Mouse (Mus musculus): ENCODE data around the gene Mrpl53. TPM values are rescaled to one million over a fixed set of nuclear protein-coding genes. Genes with fewer than 3 reads are reported as not detected.

The Mrpl53 gene
- polyA plus RNA-seq, 1 experiment from 2014 or later = 166 TPM

DNA sequence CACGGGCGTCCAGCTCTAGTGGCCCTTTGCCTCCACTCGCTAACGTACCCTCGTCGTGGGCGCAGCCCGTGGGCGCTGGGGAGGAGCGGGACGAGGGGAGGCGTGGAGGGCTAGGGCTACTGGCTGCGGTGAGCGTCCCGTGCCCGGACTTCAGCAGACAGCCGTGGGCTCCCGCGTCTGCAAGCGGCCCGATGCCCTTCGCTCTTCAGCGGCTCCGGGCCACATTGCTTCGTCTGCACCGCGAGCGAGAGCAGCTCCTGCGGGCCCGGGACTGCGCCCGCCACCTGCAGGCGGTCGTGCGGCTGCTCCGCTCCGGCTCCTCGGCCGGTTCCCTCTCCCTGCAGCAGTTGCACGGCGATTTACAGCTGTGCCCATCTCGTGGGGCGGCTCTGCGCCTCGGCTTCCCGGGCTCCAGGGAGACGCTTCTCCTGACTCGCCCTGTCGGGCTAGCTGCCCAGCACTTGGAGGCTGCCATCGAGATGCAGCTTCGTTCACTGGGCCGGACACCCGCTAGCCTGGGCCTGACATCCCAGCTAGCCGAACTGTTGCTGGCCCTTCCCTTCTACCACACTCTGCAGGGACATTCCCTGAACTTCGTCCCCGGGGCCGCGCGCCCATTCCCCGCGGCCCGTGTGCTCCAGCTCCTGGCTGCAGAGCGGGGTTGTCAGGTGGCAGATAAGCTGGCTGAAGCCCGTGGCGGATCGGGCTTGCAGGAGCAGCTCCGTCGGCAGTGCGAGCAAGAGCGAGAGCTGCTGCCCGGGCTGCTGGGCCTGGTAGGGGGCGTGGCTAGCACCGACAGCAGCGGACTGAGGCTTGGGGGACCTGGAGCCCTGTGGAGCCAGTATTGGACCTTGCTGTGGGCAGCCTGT lies 6.9 kb upstream of the Mrpl53 start:
- Histone ChIP-seq H3K9ac (ENCODE audit: low read depth, low read length) (peak overlapping the region; percentile 81), H3K9me3 (replicated peaks; ENCODE audit: low read length) (no peaks in the 10 kb centered on the region), H3K36me3 (ENCODE audit: insufficient read depth, low read length) (no peaks in the 10 kb centered on the region), H3K4me3 (replicated peaks; ENCODE audit: low read depth, low read length) (peak overlapping the region; percentile 71), H3K27ac (peak overlapping the region; percentile 83), H3K4me2 (ENCODE audit: low read length) (peak overlapping the region; percentile 81), H3K27me3 (ENCODE audit: insufficient read depth, low read length) (no peaks in the 10 kb centered on the region), H3K4me1 (replicated peaks; ENCODE audit: insufficient read depth, low read length) (peaks cover 19% of the 10 kb centered on the region)
- ATAC-seq (replicated peaks; ENCODE audit: low FRiP score, low read depth) = peak; percentile 67
- peak; percentile 80 for DNase-seq (ENCODE audit: low spot score)
- TF ChIP-seq CTCF (IDR thresholded peaks at IDR 0.05; ENCODE audit: low read depth) = peak; percentile 69
- WGBS = under 1% methylated on average over 63 of the region's 74 CpGs

DNA sequence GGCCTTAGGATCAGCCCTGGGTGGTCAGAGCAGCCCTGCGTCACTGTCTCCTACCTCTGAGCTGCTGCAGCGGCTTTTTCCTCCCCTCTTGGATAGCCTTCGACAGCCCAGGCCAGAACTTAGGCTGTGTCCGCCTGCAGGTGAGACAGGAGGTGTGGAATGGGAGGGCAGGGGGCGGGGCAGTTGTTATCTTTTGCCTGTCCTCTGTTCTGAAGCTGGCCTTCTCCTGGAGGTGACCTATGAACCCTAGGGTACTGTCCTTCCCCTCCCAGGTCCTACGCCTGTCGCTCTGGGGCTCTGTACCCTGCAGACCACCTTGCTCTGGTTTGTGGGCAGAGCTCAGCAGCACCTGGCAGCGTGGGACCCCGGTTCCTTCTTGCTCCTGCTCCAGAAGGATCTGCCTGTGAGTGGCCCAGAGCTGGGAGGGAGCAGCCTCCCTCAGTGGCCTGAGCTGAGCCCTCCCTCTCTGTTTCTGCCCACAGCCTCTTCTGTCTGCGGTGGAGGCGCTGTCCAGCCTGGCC lies 5.7 kb upstream of the Mrpl53 start:
- WGBS = 58% methylated on average over 11 of the region's 11 CpGs
- DNase-seq (ENCODE audit: low spot score) (no peak), ATAC-seq (replicated peaks; ENCODE audit: low FRiP score, low read depth) (no peak)
- Histone ChIP-seq H3K27ac (no peak overlapping the region), H3K9ac (ENCODE audit: low read depth, low read length) (peak overlapping the region; percentile 81), H3K9me3 (replicated peaks; ENCODE audit: low read length) (no peaks in the 10 kb centered on the region), H3K4me1 (replicated peaks; ENCODE audit: insufficient read depth, low read length) (peaks cover 19% of the 10 kb centered on the region), H3K4me3 (replicated peaks; ENCODE audit: low read depth, low read length) (no peak overlapping the region), H3K36me3 (ENCODE audit: insufficient read depth, low read length) (no peaks in the 10 kb centered on the region), H3K4me2 (ENCODE audit: low read length) (peak overlapping the region; percentile 81; the same call in 1 of the 2 replicates), H3K27me3 (ENCODE audit: insufficient read depth, low read length) (no peaks in the 10 kb centered on the region)
- TF ChIP-seq CTCF (IDR thresholded peaks at IDR 0.05; ENCODE audit: low read depth) = no peak

GRCm38 (mm10) chr6:83104158-83104557 lies 4.7 kb upstream of the Mrpl53 start:
- ATAC-seq (replicated peaks; ENCODE audit: low FRiP score, low read depth) (no peak), DNase-seq (ENCODE audit: low spot score) (no peak)
- Histone ChIP-seq H3K27me3 (ENCODE audit: insufficient read depth, low read length) (no peaks in the 10 kb centered on the region), H3K9ac (ENCODE audit: low read depth, low read length) (no peak overlapping the region), H3K4me3 (replicated peaks; ENCODE audit: low read depth, low read length) (no peak overlapping the region), H3K27ac (no peak overlapping the region), H3K9me3 (replicated peaks; ENCODE audit: low read length) (no peaks in the 10 kb centered on the region), H3K4me2 (ENCODE audit: low read length) (no peak overlapping the region), H3K4me1 (replicated peaks; ENCODE audit: insufficient read depth, low read length) (peaks cover 19% of the 10 kb centered on the region), H3K36me3 (ENCODE audit: insufficient read depth, low read length) (no peaks in the 10 kb centered on the region)
- TF ChIP-seq CTCF (IDR thresholded peaks at IDR 0.05; ENCODE audit: low read depth) = no peak
- 71% methylated on average over 4 of the region's 4 CpGs for WGBS

DNA sequence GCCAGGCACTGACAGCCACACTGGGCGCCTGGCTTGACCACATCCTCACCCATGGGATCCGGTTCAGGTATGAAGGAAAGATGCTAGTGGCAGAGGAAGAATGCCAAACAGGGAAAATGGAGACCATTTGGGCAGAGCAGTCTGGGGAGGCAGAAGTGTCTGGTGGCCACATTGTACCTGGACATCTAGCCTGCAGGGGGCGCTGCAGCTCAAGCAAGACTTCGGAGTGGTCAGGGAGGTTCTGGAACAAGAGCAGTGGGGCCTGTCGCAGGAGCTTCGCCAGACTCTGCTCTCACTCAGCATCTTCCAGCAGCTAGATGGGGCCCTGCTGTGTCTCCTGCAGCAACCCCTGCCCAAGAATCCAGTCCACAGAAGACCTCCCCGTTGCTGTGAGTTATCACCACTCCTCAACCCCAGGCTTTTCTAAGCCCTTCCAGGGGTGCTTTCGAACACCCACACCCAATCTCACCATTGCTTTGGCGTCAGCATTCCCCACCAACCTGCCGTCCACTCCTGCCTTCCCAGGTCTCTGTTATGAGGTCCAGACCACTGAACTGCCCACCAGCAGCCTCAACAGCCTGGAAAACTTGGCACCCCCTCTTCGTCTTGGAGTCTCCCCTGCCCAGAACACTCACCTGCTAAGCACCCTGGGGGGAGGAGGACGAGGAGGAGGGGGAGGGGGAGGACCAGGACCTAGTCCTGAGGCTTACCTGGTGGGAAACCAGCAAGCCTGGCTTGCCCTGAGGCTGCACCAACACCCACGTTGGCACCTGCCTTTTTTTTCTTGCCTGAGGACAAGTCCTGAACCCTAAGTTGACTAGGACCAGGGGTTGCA lies 1.1 kb upstream of the Mrpl53 start:
- Histone ChIP-seq H3K4me2 (ENCODE audit: low read length) (peak overlapping the region; percentile 83), H3K27me3 (ENCODE audit: insufficient read depth, low read length) (no peaks in the 10 kb centered on the region), H3K9me3 (replicated peaks; ENCODE audit: low read length) (no peaks in the 10 kb centered on the region), H3K4me1 (replicated peaks; ENCODE audit: insufficient read depth, low read length) (peaks cover 14% of the 10 kb centered on the region), H3K9ac (ENCODE audit: low read depth, low read length) (peak overlapping the region; percentile 89; the same call in 1 of the 2 replicates), H3K27ac (no peak overlapping the region), H3K4me3 (replicated peaks; ENCODE audit: low read depth, low read length) (no peak overlapping the region), H3K36me3 (ENCODE audit: insufficient read depth, low read length) (no peaks in the 10 kb centered on the region)
- ATAC-seq (replicated peaks; ENCODE audit: low FRiP score, low read depth) (peak; percentile 59), DNase-seq (ENCODE audit: low spot score) (peak; percentile 93)
- 39% methylated on average over 13 of the region's 13 CpGs for WGBS
- peak; percentile 88 for TF ChIP-seq CTCF (IDR thresholded peaks at IDR 0.05; ENCODE audit: low read depth)

DNA sequence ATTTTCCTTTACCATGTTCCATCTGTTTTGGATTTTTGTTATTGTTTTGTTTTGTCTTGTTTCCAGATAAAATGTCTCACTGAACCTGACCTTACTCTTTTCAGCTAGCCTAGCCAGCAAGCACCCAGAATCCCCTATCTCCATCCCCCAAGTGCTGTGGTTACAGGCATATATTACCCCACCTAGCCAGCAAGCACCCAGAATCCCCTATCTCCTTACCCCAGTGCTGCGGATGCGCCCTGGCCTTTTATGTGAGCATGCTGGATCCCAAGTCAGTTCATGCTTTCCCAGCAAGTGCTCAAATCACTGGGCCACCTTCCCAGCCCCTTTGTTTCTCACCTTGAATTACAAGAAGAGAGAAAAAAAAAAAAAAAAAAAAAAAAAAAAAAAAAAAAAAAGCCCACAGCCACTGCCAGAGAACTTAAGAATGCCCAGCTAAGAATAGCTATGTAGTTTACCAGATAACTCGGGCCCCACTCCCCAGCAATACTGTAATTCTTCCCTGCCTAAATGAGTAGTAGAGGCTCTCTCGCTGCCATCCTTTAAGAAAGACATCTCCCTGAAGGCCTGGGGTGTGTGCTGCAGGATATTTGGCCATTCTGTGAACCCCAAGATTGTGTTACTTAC lies 2.8 kb downstream of the Mrpl53 start:
- Histone ChIP-seq H3K27ac (no peak overlapping the region), H3K36me3 (ENCODE audit: insufficient read depth, low read length) (no peaks in the 10 kb centered on the region), H3K9ac (ENCODE audit: low read depth, low read length) (no peak overlapping the region), H3K27me3 (ENCODE audit: insufficient read depth, low read length) (no peaks in the 10 kb centered on the region), H3K4me2 (ENCODE audit: low read length) (no peak overlapping the region), H3K4me1 (replicated peaks; ENCODE audit: insufficient read depth, low read length) (peaks cover 15% of the 10 kb centered on the region; the same call in 1 of the 2 replicates), H3K4me3 (replicated peaks; ENCODE audit: low read depth, low read length) (no peak overlapping the region), H3K9me3 (replicated peaks; ENCODE audit: low read length) (no peaks in the 10 kb centered on the region)
- ATAC-seq (replicated peaks; ENCODE audit: low FRiP score, low read depth) = no peak
- no peak for TF ChIP-seq CTCF (IDR thresholded peaks at IDR 0.05; ENCODE audit: low read depth)
- DNase-seq (ENCODE audit: low spot score) = no peak
- 85% methylated on average over 4 of the region's 4 CpGs for WGBS

Measured in kidney, postnatal 0 days (tissue).